Mouse (Mus musculus) brain, adult 2 months (tissue): ENCODE data around the gene Epop.

Source experiments
- DNase-seq: peaks from one replicate; pipeline ENCODE4 v3.0.0; 2011; ENCODE audit warnings: low read depth, low spot score

Gene Epop

DNA sequence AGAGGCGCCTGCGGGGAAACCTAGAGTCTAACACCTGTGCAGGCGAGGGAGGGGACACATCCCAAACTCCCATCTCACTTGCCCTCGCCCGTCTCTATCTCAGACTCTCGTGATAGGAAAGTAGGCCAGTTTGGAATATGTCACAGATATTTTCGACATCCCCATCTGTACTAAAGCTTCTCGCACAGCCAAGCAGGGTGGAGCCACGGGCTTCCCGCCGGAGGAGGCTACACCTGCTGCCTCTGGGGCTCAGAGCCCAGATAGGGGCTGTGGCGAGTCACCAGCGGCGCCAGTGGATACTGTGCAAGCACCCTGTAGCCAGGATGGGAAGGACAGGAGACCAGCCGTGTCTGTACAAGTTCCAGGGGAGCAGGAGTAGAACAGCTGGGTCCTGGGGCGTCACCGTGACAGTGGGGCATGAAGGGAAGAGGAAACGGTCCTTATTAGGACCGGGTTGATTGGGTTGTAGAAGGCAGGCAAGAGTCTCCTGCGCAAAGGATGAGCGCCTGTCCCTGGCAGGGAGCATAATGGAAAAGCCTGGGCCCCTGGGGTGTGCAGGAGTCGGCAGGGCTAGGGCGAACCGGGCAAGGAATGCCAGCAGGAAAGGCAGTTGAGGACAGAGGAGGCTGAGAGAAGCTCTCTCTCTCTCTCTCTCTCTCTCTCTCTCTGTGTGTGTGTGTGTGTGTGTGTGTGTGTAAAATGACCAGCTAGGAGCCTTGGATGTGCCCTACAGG, 39.1 kb downstream of the Epop start:
- DNase-seq: peak; percentile 88

DNA sequence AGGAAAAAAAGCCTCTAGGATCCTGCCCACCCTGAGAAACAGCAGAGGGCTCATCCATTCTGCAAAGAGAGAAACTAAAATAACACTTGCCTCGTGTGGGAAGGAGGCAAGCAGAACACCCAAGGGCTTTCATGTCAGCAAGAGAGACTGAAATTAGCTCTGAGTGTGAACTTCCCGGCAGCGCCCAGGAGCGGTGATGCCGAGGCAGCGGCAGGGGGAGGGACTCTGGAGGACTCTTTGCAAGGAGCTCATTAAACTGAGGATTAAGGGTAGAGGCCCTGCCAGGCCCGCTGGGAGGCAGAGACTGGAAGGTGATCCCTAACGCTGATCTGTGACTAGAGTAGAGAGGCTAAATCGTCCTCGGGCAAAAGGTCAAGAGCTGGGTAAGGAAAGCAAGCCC, 40.3 kb downstream of the Epop start:
- peak; percentile 86 for DNase-seq

DNA sequence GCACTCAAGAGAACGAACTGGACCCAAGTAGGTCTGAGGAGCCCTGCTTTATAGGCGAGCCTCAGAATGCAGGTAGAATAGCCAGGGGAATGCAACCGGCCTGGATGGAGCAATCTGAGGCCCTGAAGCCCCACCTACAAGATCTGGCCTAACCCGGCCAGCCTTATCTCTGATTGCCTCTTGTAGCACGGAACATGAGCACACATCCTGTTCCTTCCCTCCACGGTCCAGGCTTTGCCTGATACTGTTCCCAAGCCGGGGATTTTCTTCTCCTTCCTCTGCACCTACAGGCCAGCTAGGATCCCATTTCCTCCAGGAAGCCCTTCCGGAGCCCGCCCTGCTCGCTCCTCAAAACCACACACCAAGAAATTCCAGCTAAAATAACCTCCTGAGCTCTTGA, 43.6 kb downstream of the Epop start:
- DNase-seq: no peak

DNA sequence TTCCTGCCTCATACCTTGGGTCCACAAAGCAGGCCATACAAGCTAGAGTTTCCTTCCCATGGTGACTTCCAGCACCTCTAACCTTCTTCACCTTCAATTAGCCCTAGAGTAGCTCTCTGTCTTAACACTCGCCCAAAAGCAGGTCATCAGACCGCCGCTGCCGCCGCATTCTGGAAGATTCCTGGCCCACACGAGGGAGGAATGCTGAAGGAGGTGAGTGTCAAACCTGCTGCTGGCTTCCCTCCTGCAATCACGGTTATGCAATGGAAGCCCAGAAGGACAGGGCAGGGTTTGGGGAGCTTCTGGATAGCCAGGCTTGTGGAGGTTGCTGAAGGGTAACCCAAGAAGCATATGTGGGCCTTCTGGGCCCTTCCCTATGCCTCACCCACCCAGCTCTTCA, 45.0 kb downstream of the Epop start:
- peak; percentile 28 for DNase-seq

DNA sequence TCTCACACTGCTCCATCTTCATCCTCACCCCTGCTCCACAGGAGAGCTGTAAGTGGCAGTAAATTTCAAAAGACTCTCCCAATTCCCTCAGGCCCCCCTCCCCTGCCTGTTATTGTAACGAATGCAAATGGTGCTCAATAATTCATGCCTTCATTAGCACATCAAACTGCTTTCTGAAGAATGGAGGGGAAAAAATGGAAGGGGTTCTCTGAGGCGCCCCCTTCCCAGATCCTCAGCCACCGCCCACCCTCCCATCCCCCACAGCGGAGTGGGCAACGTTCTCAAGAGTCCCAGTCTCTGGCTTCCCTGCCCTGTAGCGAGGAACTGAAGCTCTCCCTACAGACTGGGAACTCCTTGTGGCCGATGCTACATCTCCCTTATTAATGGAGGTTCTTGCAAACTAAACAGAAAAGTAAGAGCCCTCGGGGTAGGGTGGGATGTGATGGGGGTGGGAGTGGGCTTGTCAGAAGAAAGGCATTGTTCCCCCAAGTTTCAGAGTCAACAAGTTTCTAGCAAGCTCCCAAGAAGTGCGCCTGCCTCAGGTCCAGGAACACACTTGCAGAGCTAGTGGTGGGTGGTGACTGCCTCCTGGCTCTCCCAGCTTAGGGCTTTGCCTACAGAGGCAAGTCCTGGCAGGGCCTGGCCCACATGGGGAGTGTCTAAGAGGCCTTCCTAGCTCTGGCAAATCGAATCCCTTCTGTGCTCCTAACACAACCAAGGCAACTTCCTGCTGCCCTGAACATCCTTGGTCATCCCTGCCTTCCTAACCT, 50.2 kb downstream of the Epop start:
- DNase-seq: peak; percentile 29

DNA sequence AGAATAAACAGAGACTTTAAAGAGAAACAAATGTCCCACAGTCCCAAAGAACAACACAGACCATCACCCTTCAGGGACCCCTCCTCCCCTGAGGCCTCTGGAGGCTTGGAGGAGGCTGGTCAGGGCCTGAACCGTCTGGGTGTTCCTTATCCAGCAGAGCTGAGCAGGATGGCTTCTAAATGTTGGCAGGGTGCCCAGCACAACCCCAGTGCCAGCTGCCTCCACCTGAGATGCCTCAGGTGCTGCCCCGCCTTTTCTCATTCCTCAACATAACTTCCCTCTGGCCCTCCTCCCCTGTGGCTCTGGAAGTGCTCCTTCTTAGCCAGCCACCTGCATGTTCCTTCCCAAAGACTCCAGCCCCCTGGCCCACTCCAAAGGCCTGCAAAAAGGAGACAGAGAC, 51.2 kb downstream of the Epop start:
- peak; percentile 35 for DNase-seq
